Mouse (Mus musculus) kidney, embryonic 15.5 days (tissue): ENCODE measurements around the gene Nxpe4. TPM values are rescaled to one million over a fixed set of nuclear protein-coding genes. Genes with fewer than 3 reads are reported as not detected.

ENCODE experiments used
- ATAC-seq: fragments of 200-750 bp; cut with Nextera tagmentation; replicated peaks from 2 replicates; pipeline ENCODE4 v1.8.0; 2017; ENCODE audit warnings: moderate TSS enrichment; ENCODE audit not compliant: low FRiP score
- H3K27ac ChIP-seq: fragments of 300-500 bp; sonication (generic); 2 replicates; pipeline ENCODE4 v1.5.1; 2015; ENCODE audit warnings: mild to moderate bottlenecking, inconsistent platforms
- H3K27me3 ChIP-seq: fragments of 300-500 bp; sonication (generic); 2 replicates; pipeline ENCODE4 v1.6.1; 2015; ENCODE audit warnings: inconsistent platforms
- H3K36me3 ChIP-seq: fragments of 300-500 bp; sonication (generic); 2 replicates; pipeline ENCODE4 v1.6.1; 2015; ENCODE audit warnings: inconsistent platforms
- H3K4me1 ChIP-seq: fragments of 300-500 bp; sonication (generic); 2 replicates; pipeline ENCODE4 v1.6.1; 2015; ENCODE audit warnings: inconsistent platforms
- H3K4me2 ChIP-seq: fragments of 300-500 bp; sonication (generic); 2 replicates; pipeline ENCODE4 v1.6.1; 2015; ENCODE audit warnings: moderate library complexity, mild to moderate bottlenecking, inconsistent platforms
- H3K4me3 ChIP-seq: fragments of 300-500 bp; sonication (generic); replicated peaks from 2 replicates; pipeline ENCODE4 v1.5.1; 2015; ENCODE audit warnings: mild to moderate bottlenecking, inconsistent platforms
- H3K9ac ChIP-seq: fragments of 300-500 bp; sonication (generic); 2 replicates; pipeline ENCODE4 v1.6.1; 2015; ENCODE audit warnings: mild to moderate bottlenecking, inconsistent platforms
- H3K9me3 ChIP-seq: fragments of 300-500 bp; sonication (generic); replicated peaks from 2 replicates; pipeline ENCODE4 v1.6.1; 2016; ENCODE audit warnings: inconsistent platforms
- WGBS: fragments of 180-500 bp; shearing (Covaris S2); methylation state at CpG from one replicate; pipeline ENCODE4 v1.1.7; 2015; ENCODE audit warnings: mixed read lengths; 5-methylcytosine and 5-hydroxymethylcytosine counted together
- polyA plus RNA-seq: library from polyadenylated mRNA; unstranded; fragments of >200 nt; fragmentation: Nextera tagmentation; extraction: Ambion mirVana; gene quantifications from 2 replicates; pipeline ENCODE4 v1.2.1, GENCODE M21; 2015

Nxpe4 gene
- polyA plus RNA-seq, 1 experiment from 2014 or later = 7.0 TPM

- H3K4me1 ChIP-seq = 0 out of 2 replicates have a peak, but pooled peaks cover 2% of the 10 kb centered on the region
- no peaks in the 10 kb centered on the region for H3K36me3 ChIP-seq
- no peaks in the 10 kb centered on the region for H3K9me3 ChIP-seq
- no peak overlapping the region for H3K27ac ChIP-seq
- 76% methylated on average over 10 of the region's 10 CpGs for WGBS
- no peak overlapping the region for H3K4me2 ChIP-seq
- no peaks in the 10 kb centered on the region for H3K27me3 ChIP-seq
- no peak overlapping the region for H3K4me3 ChIP-seq
- peak; percentile 74; the same call in 1 of the 2 replicates for ATAC-seq
- no peak overlapping the region for H3K9ac ChIP-seq
Measured at GRCm38 (mm10) chr9:48340708-48341380, 179.0 kb downstream of the Nxpe4 start.

GRCm38 (mm10) chr9:48345456-48345855, 183.6 kb downstream of the Nxpe4 start:
- H3K27ac ChIP-seq = no peak overlapping the region
- H3K4me1 ChIP-seq = 0 out of 2 replicates have a peak, but pooled peaks cover 2% of the 10 kb centered on the region
- H3K9me3 ChIP-seq = no peaks in the 10 kb centered on the region
- H3K36me3 ChIP-seq = no peaks in the 10 kb centered on the region
- H3K27me3 ChIP-seq = no peaks in the 10 kb centered on the region
- H3K4me3 ChIP-seq = no peak overlapping the region
- ATAC-seq = no peak
- no peak overlapping the region for H3K4me2 ChIP-seq
- 80% methylated on average over 9 of the region's 9 CpGs for WGBS
- no peak overlapping the region for H3K9ac ChIP-seq

- no peak overlapping the region for H3K9ac ChIP-seq
- no peak overlapping the region for H3K27ac ChIP-seq
- no peak overlapping the region for H3K4me2 ChIP-seq
- ATAC-seq = no peak
- H3K27me3 ChIP-seq = no peaks in the 10 kb centered on the region
- 0 out of 2 replicates have a peak, but pooled peaks cover under 1% of the 10 kb centered on the region for H3K4me1 ChIP-seq
- 92% methylated on average over 3 of the region's 3 CpGs for WGBS
- H3K36me3 ChIP-seq = no peaks in the 10 kb centered on the region
- H3K9me3 ChIP-seq = no peaks in the 10 kb centered on the region
- H3K4me3 ChIP-seq = no peak overlapping the region
Measured at GRCm38 (mm10) chr9:48345866-48346265, 184.0 kb downstream of the Nxpe4 start.

GRCm38 (mm10) chr9:48353148-48353698, 191.4 kb downstream of the Nxpe4 start, which contains the start of gene Nxpe2:
Gene Nxpe2, minus strand, starts transcription at chr9:48353454.
- H3K4me2 ChIP-seq = no peak within 1 kb of the TSS
- H3K9ac ChIP-seq = no peak within 1 kb of the TSS
- H3K9me3 ChIP-seq = no peaks in the 10 kb centered on the region
- H3K36me3 ChIP-seq = no peaks in the 10 kb centered on the region
- no peak for ATAC-seq
- H3K4me1 ChIP-seq = 0 out of 2 replicates have a peak, but pooled peaks cover 6% of the 10 kb centered on the region
- H3K27ac ChIP-seq = peak within 1 kb of the TSS; percentile 72
- WGBS = 38% methylated on average over 2 of the region's 2 CpGs
- no peak within 1 kb of the TSS for H3K4me3 ChIP-seq
- H3K27me3 ChIP-seq = no peaks in the 10 kb centered on the region

- Histone ChIP-seq H3K27me3 (no peaks in the 10 kb centered on the region), H3K9me3 (no peaks in the 10 kb centered on the region), H3K9ac (no peak overlapping the region), H3K36me3 (no peaks in the 10 kb centered on the region), H3K4me3 (no peak overlapping the region), H3K4me1 (0 out of 2 replicates have a peak, but pooled peaks cover 6% of the 10 kb centered on the region), H3K4me2 (no peak overlapping the region), H3K27ac (peak overlapping the region; percentile 72)
- no peak; the same call in 1 of the 2 replicates for ATAC-seq
- WGBS = 65% methylated on average over 4 of the region's 4 CpGs
Measured at GRCm38 (mm10) chr9:48354122-48354521, 192.3 kb downstream of the Nxpe4 start.

GRCm38 (mm10) chr9:48354793-48355192, 193.0 kb downstream of the Nxpe4 start:
- H3K4me2 ChIP-seq = no peak overlapping the region
- H3K9me3 ChIP-seq = no peaks in the 10 kb centered on the region
- H3K4me1 ChIP-seq = 0 out of 2 replicates have a peak, but pooled peaks cover 6% of the 10 kb centered on the region
- H3K27me3 ChIP-seq = no peaks in the 10 kb centered on the region
- no peak overlapping the region for H3K9ac ChIP-seq
- H3K36me3 ChIP-seq = no peaks in the 10 kb centered on the region
- no peak overlapping the region for H3K27ac ChIP-seq
- no peak for ATAC-seq
- 51% methylated on average over 3 of the region's 3 CpGs for WGBS
- no peak overlapping the region for H3K4me3 ChIP-seq

- Histone ChIP-seq H3K27me3 (no peaks in the 10 kb centered on the region), H3K9me3 (no peaks in the 10 kb centered on the region), H3K9ac (no peak overlapping the region), H3K36me3 (no peaks in the 10 kb centered on the region), H3K4me3 (no peak overlapping the region), H3K4me1 (0 out of 2 replicates have a peak, but pooled peaks cover 6% of the 10 kb centered on the region), H3K4me2 (no peak overlapping the region), H3K27ac (no peak overlapping the region)
- 91% methylated on average over 3 of the region's 3 CpGs for WGBS
- ATAC-seq = no peak
Measured at GRCm38 (mm10) chr9:48357097-48357496, 195.3 kb downstream of the Nxpe4 start.

GRCm38 (mm10) chr9:48360826-48361225, 199.0 kb downstream of the Nxpe4 start:
- no peaks in the 10 kb centered on the region for H3K4me1 ChIP-seq
- no peak overlapping the region for H3K9ac ChIP-seq
- H3K27me3 ChIP-seq = no peaks in the 10 kb centered on the region
- no peaks in the 10 kb centered on the region for H3K36me3 ChIP-seq
- no peak overlapping the region for H3K4me3 ChIP-seq
- ATAC-seq = no peak
- no peak overlapping the region for H3K4me2 ChIP-seq
- H3K9me3 ChIP-seq = no peaks in the 10 kb centered on the region
- 71% methylated on average over 4 of the region's 4 CpGs for WGBS
- no peak overlapping the region for H3K27ac ChIP-seq

GRCm38 (mm10) chr9:48361815-48362631, 200.2 kb downstream of the Nxpe4 start:
- H3K36me3 ChIP-seq = no peaks in the 10 kb centered on the region
- no peak overlapping the region for H3K9ac ChIP-seq
- H3K4me2 ChIP-seq = no peak overlapping the region
- WGBS = 82% methylated on average over 14 of the region's 14 CpGs
- no peak; the same call in 1 of the 2 replicates for ATAC-seq
- no peaks in the 10 kb centered on the region for H3K9me3 ChIP-seq
- no peaks in the 10 kb centered on the region for H3K4me1 ChIP-seq
- no peaks in the 10 kb centered on the region for H3K27me3 ChIP-seq
- no peak overlapping the region for H3K4me3 ChIP-seq
- H3K27ac ChIP-seq = no peak overlapping the region

- Histone ChIP-seq H3K27me3 (no peaks in the 10 kb centered on the region), H3K4me1 (no peaks in the 10 kb centered on the region), H3K4me2 (no peak overlapping the region), H3K9ac (no peak overlapping the region), H3K36me3 (no peaks in the 10 kb centered on the region), H3K27ac (no peak overlapping the region), H3K9me3 (no peaks in the 10 kb centered on the region), H3K4me3 (no peak overlapping the region)
- no peak for ATAC-seq
- WGBS = 85% methylated on average over 6 of the region's 6 CpGs
Measured at GRCm38 (mm10) chr9:48362743-48363142, 200.9 kb downstream of the Nxpe4 start.

- Histone ChIP-seq H3K27ac (no peak overlapping the region), H3K36me3 (no peaks in the 10 kb centered on the region), H3K9ac (no peak overlapping the region), H3K4me1 (no peaks in the 10 kb centered on the region), H3K9me3 (no peaks in the 10 kb centered on the region), H3K4me3 (no peak overlapping the region), H3K27me3 (no peaks in the 10 kb centered on the region), H3K4me2 (no peak overlapping the region)
- no peak for ATAC-seq
- WGBS = 80% methylated on average over 4 of the region's 4 CpGs
Measured at GRCm38 (mm10) chr9:48373232-48373878, 211.5 kb downstream of the Nxpe4 start.
